Mouse (Mus musculus) liver, embryonic 11.5 days (tissue): Measurements from ENCODE around the gene Olfr668. TPM values are rescaled to one million over a fixed set of nuclear protein-coding genes. Genes with fewer than 3 reads are reported as not detected.

Source experiments
- polyA plus RNA-seq: library from polyadenylated mRNA; unstranded; fragments of >200 nt; fragmentation: Nextera tagmentation; extraction: Ambion mirVana; gene quantifications from 2 replicates; pipeline ENCODE4 v1.2.1, GENCODE M21; 2014

The Olfr668 gene
- polyA plus RNA-seq, 1 experiment from 2014 or later: not detected

Other genes starting within 250 kb of the Olfr668 start
- gene Olfr661, start 241.6 kb downstream of the Olfr668 start, polyA plus RNA-seq: not detected in 2 replicates
- not detected in 2 replicates for gene Usp17le, start 150.6 kb downstream of the Olfr668 start, polyA plus RNA-seq
- not detected in 2 replicates for gene Usp17lb, start 85.5 kb downstream of the Olfr668 start, polyA plus RNA-seq
- not detected in 2 replicates for gene Usp17la, start 71.0 kb downstream of the Olfr668 start, polyA plus RNA-seq
- gene Olfr665, start 50.0 kb downstream of the Olfr668 start, polyA plus RNA-seq: not detected in 2 replicates
- not detected in 2 replicates for gene Olfr666, start 32.1 kb downstream of the Olfr668 start, polyA plus RNA-seq
- gene Olfr667, start 6.6 kb downstream of the Olfr668 start, polyA plus RNA-seq: not detected in 2 replicates
- not detected in 2 replicates for gene Olfr669, start 6.2 kb upstream of the Olfr668 start, polyA plus RNA-seq
- not detected in 2 replicates for gene Olfr670, start 34.6 kb upstream of the Olfr668 start, polyA plus RNA-seq
- not detected in 2 replicates for gene Olfr671, start 51.1 kb upstream of the Olfr668 start, polyA plus RNA-seq
- gene Olfr672, start 74.0 kb upstream of the Olfr668 start, polyA plus RNA-seq: not detected in 2 replicates
- not detected in 2 replicates for gene Olfr675, start 100.4 kb upstream of the Olfr668 start, polyA plus RNA-seq
- not detected in 2 replicates for gene Olfr676, start 104.6 kb upstream of the Olfr668 start, polyA plus RNA-seq
- not detected in 2 replicates for gene Olfr677, start 123.3 kb upstream of the Olfr668 start, polyA plus RNA-seq
- gene Olfr678, start 136.4 kb upstream of the Olfr668 start, polyA plus RNA-seq: not detected in 2 replicates
- gene Olfr679, start 153.1 kb upstream of the Olfr668 start, polyA plus RNA-seq: not detected in 2 replicates
- gene Olfr680-ps1, start 164.8 kb upstream of the Olfr668 start, polyA plus RNA-seq: not detected in 2 replicates
- gene Olfr681, start 188.8 kb upstream of the Olfr668 start, polyA plus RNA-seq: not detected in 2 replicates
- not detected in 2 replicates for gene Olfr683, start 219.0 kb upstream of the Olfr668 start, polyA plus RNA-seq
- gene Olfr684, start 235.6 kb upstream of the Olfr668 start, polyA plus RNA-seq: not detected in 2 replicates